Mouse (Mus musculus) induced T-regulatory cell, adult 2 months (primary cell): ENCODE data around the gene Vmn1r81.

Source experiments
- DNase-seq: peaks from one replicate; pipeline ENCODE4 v3.0.0-alpha.2; 2012; ENCODE audit warnings: low read depth

The Vmn1r81 gene

DNA sequence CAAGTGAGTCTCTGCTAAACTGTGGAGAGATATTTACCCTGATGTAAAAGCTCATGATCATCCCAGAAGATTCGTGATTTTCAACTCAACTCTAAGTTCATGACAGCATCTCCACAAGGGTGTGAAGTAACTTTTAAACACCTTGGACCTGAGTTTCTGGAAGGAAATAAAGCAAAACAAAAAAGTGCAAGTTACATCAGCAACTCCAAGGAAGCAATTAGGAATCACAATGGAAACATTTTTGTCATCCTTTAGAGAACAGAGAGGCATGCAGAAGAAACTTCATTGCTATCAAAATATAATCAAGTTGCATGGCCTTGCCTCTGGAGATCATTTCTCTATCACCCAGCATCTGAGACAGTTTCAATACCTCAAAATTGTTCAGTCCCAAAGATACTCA, at the start of gene Vmn1r81:
Gene Vmn1r81 (minus strand): TSS at position 101 of the 400 bp plus-strand sequence.
- no peak for DNase-seq

DNA sequence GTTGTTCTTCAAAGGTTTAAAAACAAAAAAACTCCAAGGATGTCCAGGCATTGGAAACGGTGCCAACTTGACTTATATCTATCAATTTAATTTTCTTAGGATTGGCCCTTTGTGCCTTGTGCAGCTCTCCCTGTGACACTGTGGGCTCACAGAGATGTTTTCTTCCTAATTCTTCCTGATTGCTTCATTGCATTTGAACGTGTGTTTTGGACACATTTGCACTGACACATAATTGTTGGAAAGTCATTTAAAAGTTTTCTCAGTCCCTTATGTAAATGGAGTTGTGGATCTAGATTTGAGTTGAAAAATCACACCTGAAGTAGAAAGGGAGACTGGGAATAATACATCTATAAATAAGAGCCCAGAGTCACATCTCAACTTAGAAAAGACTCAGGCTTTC, 32.1 kb upstream of the Vmn1r81 start, which contains the start of gene Vmn1r82:
Gene Vmn1r82 (plus strand): TSS at position 301 of the 400 bp plus-strand sequence.
- DNase-seq = no peak

- DNase-seq = no peak
Observed at GRCm38 (mm10) chr7:12204141-12204540, 63.9 kb downstream of the Vmn1r81 start.
